Mouse (Mus musculus) thymus, adult 2 months (tissue): ENCODE measurements at regions not wholly inside any gene's neighbourhood (a gene's known extent, or its start where the extent isn't known, plus 50 kb on each side); places are given as distances from the start of the nearest gene placed in this dataset.

Experiments used
- CTCF ChIP-seq: fragments of 200-500 bp; IDR thresholded peaks from 2 replicates; pipeline ENCODE4 v1.5.1; 2012; ENCODE audit warnings: mild to moderate bottlenecking, control low read depth, low read length, moderate library complexity, borderline replicate concordance; ENCODE audit not compliant: control insufficient read depth, poor library complexity, insufficient read depth; ENCODE audit errors: extremely low read depth
- POLR2A ChIP-seq: fragments of 200-500 bp; IDR thresholded peaks from 2 replicates; pipeline ENCODE4 v1.6.1; 2012; ENCODE audit warnings: mild to moderate bottlenecking, low read length, control low read depth, moderate library complexity; ENCODE audit not compliant: control insufficient read depth, poor library complexity, insufficient read depth; ENCODE audit errors: extremely low read depth

- TF ChIP-seq CTCF (no peak), POLR2A (no peak)
Measured at GRCm38 (mm10) chr9:116377706-116378105, 202.5 kb upstream of the Tgfbr2 start.
